Mouse (Mus musculus): ENCODE measurements around the gene Racgap1. TPM values are rescaled to one million over a fixed set of nuclear protein-coding genes. Genes with fewer than 3 reads are reported as not detected.

The Racgap1 gene
- 79.1 and 113 TPM in 2 replicates for polyA plus RNA-seq (2014; fragmentation: Nextera tagmentation; extraction: Ambion mirVana)

- under 1% methylated on average over 65 of the region's 68 CpGs for WGBS
- Histone ChIP-seq H3K9ac (ENCODE audit: low read depth, low read length) (peak within 1 kb of the TSS; percentile 76), H3K9me3 (ENCODE audit: control insufficient read depth, low read length) (no peaks in the 10 kb centered on the region), H3K36me3 (ENCODE audit: control insufficient read depth, insufficient read depth, low read length) (no peaks in the 10 kb centered on the region), H3K27ac (ENCODE audit: low read depth, low read length) (no peak within 1 kb of the TSS), H3K4me2 (replicated peaks; ENCODE audit: low read depth, low read length) (peak within 1 kb of the TSS; percentile 58), H3K27me3 (ENCODE audit: control insufficient read depth, insufficient read depth, low read length) (peaks cover 24% of the 10 kb centered on the region), H3K4me1 (ENCODE audit: control insufficient read depth, insufficient read depth, low read length) (peaks cover 26% of the 10 kb centered on the region), H3K4me3 (ENCODE audit: low read length) (peak within 1 kb of the TSS; percentile 75)
- ATAC-seq (ENCODE audit: low FRiP score, low TSS enrichment), result peak; percentile 95
Observed at GRCm38 (mm10) chr15:99651163-99651872, at the start of gene Racgap1. Racgap1 (minus strand) TSS chr15:99651656.

GRCm38 (mm10) chr15:99700219-99701106 is 49.0 kb upstream of the Racgap1 start:
- Histone ChIP-seq H3K4me2 (replicated peaks; ENCODE audit: low read depth, low read length) (no peak overlapping the region), H3K4me3 (ENCODE audit: low read length) (no peak overlapping the region)
- WGBS, result 86% methylated on average over 18 of the region's 18 CpGs

GRCm38 (mm10) chr15:99699715-99700114 is 48.3 kb upstream of the Racgap1 start:
- Histone ChIP-seq H3K4me1 (ENCODE audit: control insufficient read depth, insufficient read depth, low read length) (peaks cover 10% of the 10 kb centered on the region; the same call in 1 of the 2 replicates), H3K4me2 (replicated peaks; ENCODE audit: low read depth, low read length) (no peak overlapping the region), H3K27me3 (ENCODE audit: control insufficient read depth, insufficient read depth, low read length) (no peaks in the 10 kb centered on the region), H3K27ac (ENCODE audit: low read depth, low read length) (no peak overlapping the region), H3K9me3 (ENCODE audit: control insufficient read depth, low read length) (no peaks in the 10 kb centered on the region), H3K36me3 (ENCODE audit: control insufficient read depth, insufficient read depth, low read length) (peaks cover 12% of the 10 kb centered on the region), H3K9ac (ENCODE audit: low read depth, low read length) (no peak overlapping the region), H3K4me3 (ENCODE audit: low read length) (no peak overlapping the region)
- no peak for ATAC-seq (ENCODE audit: low FRiP score, low TSS enrichment)
- WGBS, result 69% methylated on average over 10 of the region's 10 CpGs

More at GRCm38 (mm10) chr15:99700219-99701106, 49.0 kb upstream of the Racgap1 start:
- Histone ChIP-seq H3K9ac (ENCODE audit: low read depth, low read length) (no peak overlapping the region), H3K4me1 (ENCODE audit: control insufficient read depth, insufficient read depth, low read length) (peaks cover 10% of the 10 kb centered on the region; the same call in 1 of the 2 replicates), H3K27me3 (ENCODE audit: control insufficient read depth, insufficient read depth, low read length) (no peaks in the 10 kb centered on the region), H3K36me3 (ENCODE audit: control insufficient read depth, insufficient read depth, low read length) (peaks cover 18% of the 10 kb centered on the region), H3K27ac (ENCODE audit: low read depth, low read length) (no peak overlapping the region), H3K9me3 (ENCODE audit: control insufficient read depth, low read length) (no peaks in the 10 kb centered on the region)
- no peak for ATAC-seq (ENCODE audit: low FRiP score, low TSS enrichment)

- Histone ChIP-seq H3K4me2 (replicated peaks; ENCODE audit: low read depth, low read length) (no peak overlapping the region), H3K27ac (ENCODE audit: low read depth, low read length) (no peak overlapping the region), H3K4me1 (ENCODE audit: control insufficient read depth, insufficient read depth, low read length) (peaks cover 10% of the 10 kb centered on the region; the same call in 1 of the 2 replicates), H3K27me3 (ENCODE audit: control insufficient read depth, insufficient read depth, low read length) (no peaks in the 10 kb centered on the region), H3K9me3 (ENCODE audit: control insufficient read depth, low read length) (no peaks in the 10 kb centered on the region), H3K36me3 (ENCODE audit: control insufficient read depth, insufficient read depth, low read length) (0 out of 2 replicates have a peak, but pooled peaks cover 2% of the 10 kb centered on the region), H3K9ac (ENCODE audit: low read depth, low read length) (no peak overlapping the region), H3K4me3 (ENCODE audit: low read length) (no peak overlapping the region)
- 29% methylated on average over 20 of the region's 20 CpGs for WGBS
- ATAC-seq (ENCODE audit: low FRiP score, low TSS enrichment), result no peak
Observed at GRCm38 (mm10) chr15:99698533-99699085, 47.2 kb upstream of the Racgap1 start.

GRCm38 (mm10) chr15:99697309-99697708 is 45.9 kb upstream of the Racgap1 start:
- H3K9me3 ChIP-seq (ENCODE audit: control insufficient read depth, low read length), result no peaks in the 10 kb centered on the region
- 17% methylated on average over 2 of the region's 2 CpGs for WGBS
- H3K4me2 ChIP-seq (replicated peaks; ENCODE audit: low read depth, low read length), result no peak overlapping the region
- no peaks in the 10 kb centered on the region for H3K27me3 ChIP-seq (ENCODE audit: control insufficient read depth, insufficient read depth, low read length)
- H3K27ac ChIP-seq (ENCODE audit: low read depth, low read length), result no peak overlapping the region
- no peak for ATAC-seq (ENCODE audit: low FRiP score, low TSS enrichment)
- H3K4me1 ChIP-seq (ENCODE audit: control insufficient read depth, insufficient read depth, low read length), result 0 out of 2 replicates have a peak, but pooled peaks cover 4% of the 10 kb centered on the region
- H3K36me3 ChIP-seq (ENCODE audit: control insufficient read depth, insufficient read depth, low read length), result no peaks in the 10 kb centered on the region
- H3K9ac ChIP-seq (ENCODE audit: low read depth, low read length), result no peak overlapping the region
- no peak overlapping the region for H3K4me3 ChIP-seq (ENCODE audit: low read length)

- no peaks in the 10 kb centered on the region for H3K4me1 ChIP-seq (ENCODE audit: control insufficient read depth, insufficient read depth, low read length)
- H3K4me2 ChIP-seq (replicated peaks; ENCODE audit: low read depth, low read length), result no peak overlapping the region
- H3K4me3 ChIP-seq (ENCODE audit: low read length), result no peak overlapping the region
- H3K36me3 ChIP-seq (ENCODE audit: control insufficient read depth, insufficient read depth, low read length), result no peaks in the 10 kb centered on the region
- no peaks in the 10 kb centered on the region for H3K27me3 ChIP-seq (ENCODE audit: control insufficient read depth, insufficient read depth, low read length)
- WGBS, result 46% methylated on average over 8 of the region's 9 CpGs
- H3K9ac ChIP-seq (ENCODE audit: low read depth, low read length), result no peak overlapping the region
- no peak overlapping the region for H3K27ac ChIP-seq (ENCODE audit: low read depth, low read length)
- no peaks in the 10 kb centered on the region for H3K9me3 ChIP-seq (ENCODE audit: control insufficient read depth, low read length)
- no peak for ATAC-seq (ENCODE audit: low FRiP score, low TSS enrichment)
Observed at GRCm38 (mm10) chr15:99691976-99692375, 40.5 kb upstream of the Racgap1 start.

- H3K36me3 ChIP-seq (ENCODE audit: control insufficient read depth, insufficient read depth, low read length), result no peaks in the 10 kb centered on the region
- no peaks in the 10 kb centered on the region for H3K4me1 ChIP-seq (ENCODE audit: control insufficient read depth, insufficient read depth, low read length)
- no peaks in the 10 kb centered on the region for H3K27me3 ChIP-seq (ENCODE audit: control insufficient read depth, insufficient read depth, low read length)
- no peaks in the 10 kb centered on the region for H3K9me3 ChIP-seq (ENCODE audit: control insufficient read depth, low read length)
- H3K4me2 ChIP-seq (replicated peaks; ENCODE audit: low read depth, low read length), result no peak overlapping the region
- no peak overlapping the region for H3K27ac ChIP-seq (ENCODE audit: low read depth, low read length)
- peak; percentile 28; the same call in 1 of the 2 replicates for ATAC-seq (ENCODE audit: low FRiP score, low TSS enrichment)
- WGBS, result 6% methylated on average over 4 of the region's 4 CpGs
- no peak overlapping the region for H3K4me3 ChIP-seq (ENCODE audit: low read length)
- no peak overlapping the region for H3K9ac ChIP-seq (ENCODE audit: low read depth, low read length)
Observed at GRCm38 (mm10) chr15:99690924-99691323, 39.5 kb upstream of the Racgap1 start.

- Histone ChIP-seq H3K27ac (ENCODE audit: low read depth, low read length) (no peak overlapping the region), H3K4me3 (ENCODE audit: low read length) (no peak overlapping the region), H3K9me3 (ENCODE audit: control insufficient read depth, low read length) (no peaks in the 10 kb centered on the region), H3K4me2 (replicated peaks; ENCODE audit: low read depth, low read length) (no peak overlapping the region), H3K36me3 (ENCODE audit: control insufficient read depth, insufficient read depth, low read length) (no peaks in the 10 kb centered on the region), H3K9ac (ENCODE audit: low read depth, low read length) (no peak overlapping the region), H3K4me1 (ENCODE audit: control insufficient read depth, insufficient read depth, low read length) (no peaks in the 10 kb centered on the region), H3K27me3 (ENCODE audit: control insufficient read depth, insufficient read depth, low read length) (no peaks in the 10 kb centered on the region)
- 11% methylated on average over 4 of the region's 4 CpGs for WGBS
- ATAC-seq (ENCODE audit: low FRiP score, low TSS enrichment), result peak; percentile 50
Observed at GRCm38 (mm10) chr15:99688712-99689111, 37.3 kb upstream of the Racgap1 start.
